Mouse (Mus musculus) kidney, postnatal 0 days (tissue): ENCODE data around the gene 4933414I15Rik. TPM values are rescaled to one million over a fixed set of nuclear protein-coding genes. Genes with fewer than 3 reads are reported as not detected.

Source experiments
- ATAC-seq: fragments of 200-750 bp; cut with Nextera tagmentation; replicated peaks from 2 replicates; pipeline ENCODE4 v1.8.0; 2017; ENCODE audit warnings: low read depth, moderate number of reproducible peaks, moderate TSS enrichment, moderate library complexity; ENCODE audit not compliant: low FRiP score
- DNase-seq: peaks from one replicate; pipeline ENCODE4 v3.0.0-alpha.2; 2016; ENCODE audit warnings: low spot score
- H3K27ac ChIP-seq: fragments of 300-500 bp; sonication (generic); 2 replicates; pipeline ENCODE4 v1.5.1; 2014; ENCODE audit warnings: mild to moderate bottlenecking
- H3K27me3 ChIP-seq: fragments of 300-500 bp; sonication (generic); 2 replicates; pipeline ENCODE4 v1.6.1; 2014; ENCODE audit warnings: low read length, mixed read lengths; ENCODE audit not compliant: insufficient read depth
- H3K36me3 ChIP-seq: fragments of 300-500 bp; sonication (generic); 2 replicates; pipeline ENCODE4 v1.6.1; 2014; ENCODE audit warnings: low read length, mixed read lengths; ENCODE audit not compliant: insufficient read depth
- H3K4me1 ChIP-seq: fragments of 300-500 bp; sonication (generic); replicated peaks from 2 replicates; pipeline ENCODE4 v1.6.1; 2014; ENCODE audit warnings: antibody characterized with exemption, low read length, mixed read lengths; ENCODE audit not compliant: insufficient read depth
- H3K4me2 ChIP-seq: fragments of 300-500 bp; sonication (generic); 2 replicates; pipeline ENCODE4 v1.6.1; 2014; ENCODE audit warnings: mild to moderate bottlenecking, low read length, moderate library complexity, mixed read lengths
- H3K4me3 ChIP-seq: fragments of 300-500 bp; sonication (generic); replicated peaks from 2 replicates; pipeline ENCODE4 v1.5.1; 2014; ENCODE audit warnings: low read depth, low read length
- H3K9ac ChIP-seq: fragments of 300-500 bp; sonication (generic); 2 replicates; pipeline ENCODE4 v1.6.1; 2014; ENCODE audit warnings: low read depth, low read length
- H3K9me3 ChIP-seq: fragments of 300-500 bp; sonication (generic); replicated peaks from 2 replicates; pipeline ENCODE4 v1.6.1; 2016; ENCODE audit warnings: low read length, inconsistent platforms, mixed read lengths
- CTCF ChIP-seq: IDR thresholded peaks from 2 replicates; pipeline ENCODE4 v1.5.1; 2016; ENCODE audit warnings: antibody characterized with exemption, low read depth, mild to moderate bottlenecking, moderate library complexity
- WGBS: fragments of 180-500 bp; shearing (Covaris S2); extraction: QIAGEN DNeasy Blood & Tissue Kit; methylation state at CpG from one replicate; pipeline ENCODE4 v1.1.7; 2014; 5-methylcytosine and 5-hydroxymethylcytosine counted together
- polyA plus RNA-seq: library from polyadenylated mRNA; unstranded; fragments of >200 nt; fragmentation: Nextera tagmentation; extraction: Ambion mirVana; gene quantifications from 2 replicates; pipeline ENCODE4 v1.2.1, GENCODE M21; 2015

The 4933414I15Rik gene
- polyA plus RNA-seq, 1 experiment from 2014 or later, result not detected

GRCm38 (mm10) chr11:50930469-50931014, 13.0 kb downstream of the 4933414I15Rik start:
- H3K9ac ChIP-seq, result peak overlapping the region; percentile 57
- H3K27ac ChIP-seq, result no peak overlapping the region
- ATAC-seq (no peak), DNase-seq (peak; percentile 8)
- WGBS, result 13% methylated on average over 14 of the region's 14 CpGs
- no peaks in the 10 kb centered on the region for H3K36me3 ChIP-seq
- H3K27me3 ChIP-seq, result no peaks in the 10 kb centered on the region
- peak overlapping the region; percentile 96 for H3K4me2 ChIP-seq
- no peaks in the 10 kb centered on the region for H3K9me3 ChIP-seq
- no peaks in the 10 kb centered on the region for H3K4me1 ChIP-seq
- TF ChIP-seq CTCF, result no peak
- peak overlapping the region; percentile 72 for H3K4me3 ChIP-seq

GRCm38 (mm10) chr11:50915671-50916320, 27.8 kb downstream of the 4933414I15Rik start, which contains the start of gene Zfp2:
Gene Zfp2 (minus strand): TSS chr11:50916165.
- under 1% methylated on average over 47 of the region's 47 CpGs for WGBS
- TF ChIP-seq CTCF, result peak; percentile 67
- Histone ChIP-seq H3K27me3 (no peaks in the 10 kb centered on the region), H3K4me2 (peak within 1 kb of the TSS; percentile 72), H3K4me1 (no peaks in the 10 kb centered on the region), H3K4me3 (peak within 1 kb of the TSS; percentile 80), H3K36me3 (peaks cover 12% of the 10 kb centered on the region), H3K9me3 (no peaks in the 10 kb centered on the region), H3K9ac (peak within 1 kb of the TSS; percentile 78), H3K27ac (peak within 1 kb of the TSS; percentile 87)
- DNase-seq (peak; percentile 95), ATAC-seq (peak; percentile 95)

GRCm38 (mm10) chr11:50914461-50914860, 29.1 kb downstream of the 4933414I15Rik start:
- no peak for TF ChIP-seq CTCF
- Histone ChIP-seq H3K9ac (no peak overlapping the region), H3K27ac (no peak overlapping the region), H3K4me1 (no peaks in the 10 kb centered on the region), H3K9me3 (no peaks in the 10 kb centered on the region), H3K4me2 (no peak overlapping the region), H3K27me3 (no peaks in the 10 kb centered on the region), H3K4me3 (no peak overlapping the region), H3K36me3 (peaks cover 24% of the 10 kb centered on the region)
- 92% methylated on average over 3 of the region's 3 CpGs for WGBS
- DNase-seq, result no peak
- ATAC-seq, result no peak

DNA sequence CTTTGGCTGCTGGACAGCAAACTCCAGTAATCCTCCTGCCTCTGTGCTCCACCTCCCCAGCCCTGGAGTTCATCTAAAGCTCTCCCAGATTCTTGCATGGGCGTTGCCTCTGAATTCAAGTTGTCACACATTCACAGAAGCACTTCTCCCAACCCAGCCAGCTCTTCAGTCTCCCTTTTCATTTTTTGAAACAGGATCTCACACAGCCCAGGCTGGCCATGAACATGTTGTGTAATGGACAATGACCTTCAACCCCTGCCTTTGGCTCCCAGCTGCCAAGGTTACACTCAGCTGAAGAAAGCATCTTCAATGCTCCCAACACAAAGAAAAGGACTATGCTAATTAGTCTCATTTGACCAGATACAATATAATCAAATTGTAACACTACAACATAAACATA, 30.3 kb downstream of the 4933414I15Rik start:
- DNase-seq (no peak), ATAC-seq (no peak)
- no peak overlapping the region for H3K27ac ChIP-seq
- H3K27me3 ChIP-seq, result no peaks in the 10 kb centered on the region
- no peak for TF ChIP-seq CTCF
- H3K4me1 ChIP-seq, result no peaks in the 10 kb centered on the region
- WGBS, result 100% methylated on average over 1 of the region's 1 CpGs
- no peak overlapping the region for H3K9ac ChIP-seq
- peaks cover 26% of the 10 kb centered on the region for H3K36me3 ChIP-seq
- H3K4me2 ChIP-seq, result no peak overlapping the region
- no peak overlapping the region for H3K4me3 ChIP-seq
- H3K9me3 ChIP-seq, result no peaks in the 10 kb centered on the region

- WGBS, result 83% methylated on average over 5 of the region's 5 CpGs
- Histone ChIP-seq H3K4me1 (no peaks in the 10 kb centered on the region), H3K27ac (no peak overlapping the region), H3K4me2 (no peak overlapping the region), H3K27me3 (no peaks in the 10 kb centered on the region), H3K4me3 (no peak overlapping the region), H3K9me3 (peaks cover 13% of the 10 kb centered on the region; the same call in 1 of the 2 replicates), H3K9ac (no peak overlapping the region), H3K36me3 (peaks cover 68% of the 10 kb centered on the region)
- DNase-seq, result no peak
- TF ChIP-seq CTCF, result no peak
- ATAC-seq, result no peak
Measured at GRCm38 (mm10) chr11:50908136-50908535, 35.4 kb downstream of the 4933414I15Rik start.

DNA sequence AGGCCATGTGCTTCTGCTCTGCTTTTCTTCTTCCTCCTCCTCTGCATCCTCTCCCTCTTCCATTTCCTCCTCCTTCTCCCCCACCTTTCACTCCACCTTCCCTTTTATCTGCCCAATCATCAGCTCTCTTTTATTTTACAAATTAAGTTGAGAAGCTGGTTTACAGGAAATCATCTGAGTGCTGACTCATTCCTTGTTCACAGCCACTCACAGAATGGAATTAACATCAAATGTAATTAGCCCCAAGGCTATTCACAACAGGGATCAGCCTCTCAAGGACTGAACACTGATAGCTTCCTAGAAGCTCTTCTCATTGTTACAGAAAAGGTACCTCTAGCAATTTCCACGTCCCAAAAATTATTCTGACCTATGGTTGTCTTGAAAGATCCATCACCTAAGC, 46.2 kb downstream of the 4933414I15Rik start:
- Histone ChIP-seq H3K27me3 (no peaks in the 10 kb centered on the region), H3K4me1 (no peaks in the 10 kb centered on the region), H3K36me3 (peaks cover 18% of the 10 kb centered on the region), H3K4me3 (no peak overlapping the region), H3K27ac (no peak overlapping the region), H3K4me2 (no peak overlapping the region), H3K9ac (no peak overlapping the region), H3K9me3 (peaks cover 29% of the 10 kb centered on the region)
- ATAC-seq, result no peak
- TF ChIP-seq CTCF, result no peak
- WGBS, result 72% methylated on average over 1 of the region's 1 CpGs
- no peak for DNase-seq
